Mouse (Mus musculus): ENCODE data around the gene Celf1. TPM values are rescaled to one million over a fixed set of nuclear protein-coding genes. Genes with fewer than 3 reads are reported as not detected.
A peak's percentile ranks its signal among the peaks of the same experiment; 100 is the strongest.
"Not testable (repeated sequence)": the region's sequence is repeated elsewhere in the genome, so short reads cannot be mapped to it uniquely, and the experiment has no call there.

Celf1 gene
- 182 and 183 TPM in 2 replicates for polyA plus RNA-seq (2011; ENCODE audit: insufficient read depth, insufficient read length, low read depth, missing spikeins)

DNA sequence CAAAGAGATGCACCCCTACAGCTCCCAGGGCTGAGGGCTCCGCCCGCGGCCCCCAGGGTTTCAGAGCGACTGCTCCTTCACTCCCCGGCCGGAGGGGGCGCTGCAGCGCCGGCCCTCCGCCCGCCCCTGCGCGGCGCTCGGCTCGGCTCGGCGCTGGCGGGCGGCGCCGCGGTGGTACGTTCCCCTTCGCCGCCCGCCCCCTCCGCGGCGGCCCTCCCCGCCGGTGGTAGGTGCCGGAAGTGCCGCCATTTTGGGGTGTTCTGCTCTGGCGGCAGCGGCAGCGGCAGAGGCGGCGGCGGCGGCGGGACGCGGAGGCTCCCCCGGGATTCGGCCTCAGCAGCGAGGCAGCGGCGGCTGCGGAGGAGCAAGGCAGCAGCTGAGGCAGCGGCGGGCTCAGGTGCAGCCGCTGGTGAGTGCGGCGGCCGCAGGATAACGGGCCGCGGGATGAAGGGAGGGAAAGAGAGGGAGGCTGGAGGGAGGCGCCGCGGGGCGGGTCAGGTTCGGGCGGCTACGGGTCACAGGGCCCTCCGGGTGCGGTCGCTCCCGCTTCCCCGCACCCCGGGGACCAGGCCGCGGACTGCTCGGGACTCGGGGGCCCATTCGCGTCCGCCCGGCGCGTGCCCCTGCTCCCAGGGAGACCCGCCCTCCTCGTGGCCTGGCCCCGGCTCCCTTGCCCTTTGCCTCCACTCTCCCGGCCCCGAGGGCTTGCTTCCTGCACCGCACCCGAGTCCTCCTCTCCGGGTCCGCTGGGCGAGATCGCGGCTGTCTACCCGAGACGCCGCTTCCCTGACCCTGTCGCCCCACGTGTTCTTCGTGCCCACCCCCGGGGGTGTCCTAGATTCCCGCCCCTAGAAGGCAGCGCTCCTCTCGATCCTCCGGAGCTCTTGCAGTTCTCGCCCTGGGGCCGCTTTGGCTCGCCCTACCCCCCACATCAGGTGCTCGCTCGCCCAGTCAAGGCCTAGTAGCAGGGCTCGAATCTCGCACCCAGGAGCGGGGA is at the start of gene Celf1:
TSS of gene Celf1 (plus strand) at position 150 of the 997 bp plus-strand sequence.
- peaks cover 8% of the 10 kb centered on the region for H3K36me3 ChIP-seq (ENCODE audit: control insufficient read depth, insufficient read depth, low read length, poor library complexity, severe bottlenecking)
- H3K27me3 ChIP-seq (ENCODE audit: control insufficient read depth, insufficient read depth, low read length, poor library complexity, severe bottlenecking), result no peaks in the 10 kb centered on the region
- H3K4me3 ChIP-seq (ENCODE audit: low read depth, low read length), result peak within 1 kb of the TSS; percentile 90
- H3K9me3 ChIP-seq (replicated peaks; ENCODE audit: control insufficient read depth, insufficient read depth, low read length, poor library complexity, severe bottlenecking), result no peaks in the 10 kb centered on the region
- H3K9ac ChIP-seq (ENCODE audit: low read depth, poor library complexity, severe bottlenecking), result peak within 1 kb of the TSS; percentile 98
- H3K27ac ChIP-seq (ENCODE audit: insufficient read depth, low read length), result peak within 1 kb of the TSS; percentile 45
- peaks cover 2% of the 10 kb centered on the region for H3K4me1 ChIP-seq (ENCODE audit: control insufficient read depth, insufficient read depth, low read length)
- peak; percentile 13 for TF ChIP-seq POLR2A (IDR thresholded peaks at IDR 0.05; ENCODE audit: insufficient read depth, low read length)
- TF ChIP-seq CTCF (IDR thresholded peaks at IDR 0.05; ENCODE audit: low read depth, low read length), result peak; percentile 36
- TF ChIP-seq EP300 (IDR thresholded peaks at IDR 0.05; ENCODE audit: insufficient read depth, low read depth, low read length), result no peak

DNA sequence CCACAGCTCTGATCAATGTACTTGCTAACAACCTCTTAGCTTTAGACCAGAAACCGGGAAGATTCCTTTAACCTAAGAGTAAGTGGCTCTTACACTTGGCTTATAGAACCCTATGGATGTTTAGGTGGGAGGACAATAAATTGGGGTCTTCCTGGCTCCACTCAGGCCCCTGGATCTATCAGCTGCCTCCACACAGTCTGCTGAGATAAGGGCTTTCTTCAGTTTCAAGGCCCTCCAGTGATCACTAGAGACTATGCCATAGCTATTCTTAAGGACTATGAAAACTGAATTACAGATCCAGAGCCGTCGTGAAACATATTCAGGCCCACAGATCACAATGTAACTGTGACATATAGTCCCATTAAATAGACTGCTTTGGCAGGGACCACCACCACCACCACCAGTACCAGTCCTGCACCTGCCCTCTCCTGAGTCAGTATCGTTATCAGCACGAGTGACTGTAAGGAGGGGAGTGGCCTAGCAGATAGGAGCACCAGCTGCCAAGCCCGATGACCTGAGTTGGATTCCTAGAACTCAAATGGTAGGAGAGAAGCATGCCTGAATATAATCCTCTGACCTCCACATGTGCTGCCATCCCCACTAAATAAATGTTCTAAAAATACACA is 46.4 kb upstream of the Celf1 start:
- Histone ChIP-seq H3K27me3 (ENCODE audit: control insufficient read depth, insufficient read depth, low read length, poor library complexity, severe bottlenecking) (no peaks in the 10 kb centered on the region), H3K27ac (ENCODE audit: insufficient read depth, low read length) (no peak overlapping the region), H3K36me3 (ENCODE audit: control insufficient read depth, insufficient read depth, low read length, poor library complexity, severe bottlenecking) (peaks cover 16% of the 10 kb centered on the region), H3K4me1 (ENCODE audit: control insufficient read depth, insufficient read depth, low read length) (no peaks in the 10 kb centered on the region), H3K9me3 (replicated peaks; ENCODE audit: control insufficient read depth, insufficient read depth, low read length, poor library complexity, severe bottlenecking) (no peaks in the 10 kb centered on the region), H3K4me3 (ENCODE audit: low read depth, low read length) (no peak overlapping the region), H3K9ac (ENCODE audit: low read depth, poor library complexity, severe bottlenecking) (no peak overlapping the region)
- TF ChIP-seq POLR2A (IDR thresholded peaks at IDR 0.05; ENCODE audit: insufficient read depth, low read length) (no peak), CTCF (IDR thresholded peaks at IDR 0.05; ENCODE audit: low read depth, low read length) (no peak), EP300 (IDR thresholded peaks at IDR 0.05; ENCODE audit: insufficient read depth, low read depth, low read length) (no peak)

DNA sequence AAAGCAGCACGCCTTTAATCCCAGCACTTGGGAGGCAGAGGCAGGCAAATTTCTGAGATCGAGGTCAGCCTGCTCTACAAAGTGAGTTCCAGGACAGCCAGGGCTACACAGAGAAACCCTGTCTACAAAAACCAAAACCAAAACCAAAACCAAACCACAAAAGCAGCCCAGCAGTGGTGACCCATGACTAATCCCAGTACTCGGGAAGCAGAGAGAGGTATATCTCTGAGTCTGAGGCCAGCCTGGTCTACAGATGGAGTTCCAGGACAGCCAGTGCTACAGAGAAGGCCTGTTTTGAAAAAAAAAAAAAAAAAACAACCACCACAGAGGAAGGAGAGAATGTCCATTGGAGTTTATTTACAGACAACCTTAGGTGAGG is 45.9 kb upstream of the Celf1 start:
- H3K9me3 ChIP-seq (replicated peaks; ENCODE audit: control insufficient read depth, insufficient read depth, low read length, poor library complexity, severe bottlenecking); H3K27ac ChIP-seq (ENCODE audit: insufficient read depth, low read length): not testable (repeated sequence)
- H3K36me3 ChIP-seq (ENCODE audit: control insufficient read depth, insufficient read depth, low read length, poor library complexity, severe bottlenecking), result peaks cover 20% of the 10 kb centered on the region

GRCm38 (mm10) chr2:90903398-90903797 is 36.8 kb upstream of the Celf1 start:
- TF ChIP-seq EP300 (IDR thresholded peaks at IDR 0.05; ENCODE audit: insufficient read depth, low read depth, low read length), result no peak
- peak overlapping the region; percentile 86 for H3K9ac ChIP-seq (ENCODE audit: low read depth, poor library complexity, severe bottlenecking)
- H3K36me3 ChIP-seq (ENCODE audit: control insufficient read depth, insufficient read depth, low read length, poor library complexity, severe bottlenecking), result peaks cover 24% of the 10 kb centered on the region
- no peaks in the 10 kb centered on the region for H3K27me3 ChIP-seq (ENCODE audit: control insufficient read depth, insufficient read depth, low read length, poor library complexity, severe bottlenecking)
- H3K4me1 ChIP-seq (ENCODE audit: control insufficient read depth, insufficient read depth, low read length), result no peaks in the 10 kb centered on the region
- H3K4me3 ChIP-seq (ENCODE audit: low read depth, low read length), result no peak overlapping the region
- no peaks in the 10 kb centered on the region for H3K9me3 ChIP-seq (replicated peaks; ENCODE audit: control insufficient read depth, insufficient read depth, low read length, poor library complexity, severe bottlenecking)
- H3K27ac ChIP-seq (ENCODE audit: insufficient read depth, low read length), result no peak overlapping the region

More for the DNA sequence above, 45.9 kb upstream of the Celf1 start:
- not testable (repeated sequence) for H3K27me3 ChIP-seq (ENCODE audit: control insufficient read depth, insufficient read depth, low read length, poor library complexity, severe bottlenecking); H3K4me3 ChIP-seq (ENCODE audit: low read depth, low read length); H3K4me1 ChIP-seq (ENCODE audit: control insufficient read depth, insufficient read depth, low read length); H3K9ac ChIP-seq (ENCODE audit: low read depth, poor library complexity, severe bottlenecking)

- no peaks in the 10 kb centered on the region for H3K9me3 ChIP-seq (replicated peaks; ENCODE audit: control insufficient read depth, insufficient read depth, low read length, poor library complexity, severe bottlenecking)
- peak within 1 kb of the TSS; percentile 86 for H3K9ac ChIP-seq (ENCODE audit: low read depth, poor library complexity, severe bottlenecking)
- no peak for TF ChIP-seq CTCF (IDR thresholded peaks at IDR 0.05; ENCODE audit: low read depth, low read length)
- peak; percentile 65 for TF ChIP-seq POLR2A (IDR thresholded peaks at IDR 0.05; ENCODE audit: insufficient read depth, low read length)
- 0 out of 2 replicates have a peak, but pooled peaks have one; percentile 24 for TF ChIP-seq EP300 (IDR thresholded peaks at IDR 0.05; ENCODE audit: insufficient read depth, low read depth, low read length)
- no peaks in the 10 kb centered on the region for H3K4me1 ChIP-seq (ENCODE audit: control insufficient read depth, insufficient read depth, low read length)
- H3K27ac ChIP-seq (ENCODE audit: insufficient read depth, low read length), result peak within 1 kb of the TSS; percentile 3; the same call in 1 of the 2 replicates
- peaks cover 17% of the 10 kb centered on the region for H3K36me3 ChIP-seq (ENCODE audit: control insufficient read depth, insufficient read depth, low read length, poor library complexity, severe bottlenecking)
- no peaks in the 10 kb centered on the region for H3K27me3 ChIP-seq (ENCODE audit: control insufficient read depth, insufficient read depth, low read length, poor library complexity, severe bottlenecking)
- peak within 1 kb of the TSS; percentile 89 for H3K4me3 ChIP-seq (ENCODE audit: low read depth, low read length)
Measured at GRCm38 (mm10) chr2:90904076-90904855, 35.9 kb upstream of the Celf1 start, which contains the start of the genes Kbtbd4 and Ndufs3. Gene Kbtbd4, plus strand, starts transcription at chr2:90904740. Gene Ndufs3, minus strand, starts transcription at chr2:90904827.
